Mouse (Mus musculus): ENCODE measurements around the gene Cyth3.

Cyth3 gene

GRCm38 (mm10) chr5:143665561-143665960, 43.3 kb downstream of the Cyth3 start:
- DNase-seq (ENCODE audit: low read depth, low spot score) = no peak

GRCm38 (mm10) chr5:143666015-143666414, 43.8 kb downstream of the Cyth3 start:
- no peak for DNase-seq (ENCODE audit: low read depth, low spot score)

- no peak for DNase-seq (ENCODE audit: low read depth, low spot score)
Observed at GRCm38 (mm10) chr5:143668884-143669283, 46.6 kb downstream of the Cyth3 start.

- DNase-seq (ENCODE audit: low read depth, low spot score) = no peak
Observed at GRCm38 (mm10) chr5:143669393-143669792, 47.1 kb downstream of the Cyth3 start.

- no peak for DNase-seq (ENCODE audit: low read depth, low spot score)
Observed at GRCm38 (mm10) chr5:143669839-143670238, 47.6 kb downstream of the Cyth3 start.

GRCm38 (mm10) chr5:143670740-143671415, 48.6 kb downstream of the Cyth3 start:
- no peak for DNase-seq (ENCODE audit: low read depth, low spot score)

GRCm38 (mm10) chr5:143674576-143674975, 52.3 kb downstream of the Cyth3 start:
- DNase-seq (ENCODE audit: low read depth, low spot score) = no peak

- no peak for DNase-seq (ENCODE audit: low read depth, low spot score)
Observed at GRCm38 (mm10) chr5:143676218-143676985, 54.2 kb downstream of the Cyth3 start.

- DNase-seq (ENCODE audit: low read depth, low spot score) = no peak
Observed at GRCm38 (mm10) chr5:143677363-143677762, 55.1 kb downstream of the Cyth3 start.

- peak; percentile 64 for DNase-seq (ENCODE audit: low read depth, low spot score)
Observed at GRCm38 (mm10) chr5:143678634-143679271, 56.5 kb downstream of the Cyth3 start.

GRCm38 (mm10) chr5:143679654-143680053, 57.4 kb downstream of the Cyth3 start:
- no peak for DNase-seq (ENCODE audit: low read depth, low spot score)

GRCm38 (mm10) chr5:143683696-143684095, 61.4 kb downstream of the Cyth3 start:
- DNase-seq (ENCODE audit: low read depth, low spot score) = peak; percentile 43

- DNase-seq (ENCODE audit: low read depth, low spot score) = no peak
Observed at GRCm38 (mm10) chr5:143684911-143685390, 62.7 kb downstream of the Cyth3 start.

- DNase-seq (ENCODE audit: low read depth, low spot score) = no peak
Observed at GRCm38 (mm10) chr5:143686456-143686855, 64.2 kb downstream of the Cyth3 start.

GRCm38 (mm10) chr5:143687589-143687988, 65.3 kb downstream of the Cyth3 start:
- DNase-seq (ENCODE audit: low read depth, low spot score) = no peak

GRCm38 (mm10) chr5:143690392-143690791, 68.1 kb downstream of the Cyth3 start:
- DNase-seq (ENCODE audit: low read depth, low spot score) = no peak

- DNase-seq (ENCODE audit: low read depth, low spot score) = no peak
Observed at GRCm38 (mm10) chr5:143690926-143691325, 68.7 kb downstream of the Cyth3 start.

- peak; percentile 25 for DNase-seq (ENCODE audit: low read depth, low spot score)
Observed at GRCm38 (mm10) chr5:143696323-143696722, 74.1 kb downstream of the Cyth3 start.

- no peak for DNase-seq (ENCODE audit: low read depth, low spot score)
Observed at GRCm38 (mm10) chr5:143698454-143698853, 76.2 kb downstream of the Cyth3 start.

GRCm38 (mm10) chr5:143700247-143700646, 78.0 kb downstream of the Cyth3 start:
- no peak for DNase-seq (ENCODE audit: low read depth, low spot score)

- DNase-seq (ENCODE audit: low read depth, low spot score) = no peak
Observed at GRCm38 (mm10) chr5:143701074-143701473, 78.8 kb downstream of the Cyth3 start.

GRCm38 (mm10) chr5:143704875-143705658, 82.8 kb downstream of the Cyth3 start:
- DNase-seq (ENCODE audit: low read depth, low spot score) = no peak

Data from forelimb bud, embryonic 11.5 days (tissue).